Mouse (Mus musculus) kidney, adult 2 months (tissue): ENCODE results near the gene Spink4. TPM values are rescaled to one million over a fixed set of nuclear protein-coding genes. Genes with fewer than 3 reads are reported as not detected.
A peak's percentile ranks its signal among the peaks of the same experiment; 100 is the strongest.

Experiments
- DNase-seq: peaks from one replicate; pipeline ENCODE4 v3.0.0; 2021
- H3K27ac ChIP-seq: fragments of 200-500 bp; 2 replicates; pipeline ENCODE4 v1.5.1; 2012; ENCODE audit warnings: low read depth, low read length, control low read depth, inconsistent platforms; ENCODE audit not compliant: insufficient read depth
- H3K27me3 ChIP-seq: fragments of 200-500 bp; replicated peaks from 2 replicates; pipeline ENCODE4 v1.6.1; 2012; ENCODE audit warnings: mild to moderate bottlenecking, moderate library complexity, low read length, inconsistent platforms; ENCODE audit not compliant: control insufficient read depth, insufficient read depth
- H3K36me3 ChIP-seq: fragments of 200-500 bp; 2 replicates; pipeline ENCODE4 v1.6.1; 2012; ENCODE audit warnings: mild to moderate bottlenecking, moderate library complexity, low read length, inconsistent platforms; ENCODE audit not compliant: control insufficient read depth, insufficient read depth
- H3K4me1 ChIP-seq: fragments of 200-500 bp; 2 replicates; pipeline ENCODE4 v1.6.1; 2011; ENCODE audit warnings: low read length; ENCODE audit not compliant: control insufficient read depth, insufficient read depth
- H3K4me3 ChIP-seq: fragments of 200-500 bp; 2 replicates; pipeline ENCODE4 v1.5.1; 2011; ENCODE audit warnings: mild to moderate bottlenecking, low read depth, low read length, control low read depth; ENCODE audit not compliant: insufficient read depth
- CTCF ChIP-seq: fragments of 200-500 bp; conservative IDR thresholded peaks from 2 replicates; pipeline ENCODE4 v1.5.1; 2011; ENCODE audit warnings: low read depth, mild to moderate bottlenecking, control low read depth, low read length, moderate library complexity, mixed read lengths; ENCODE audit not compliant: insufficient read depth, insufficient read length
- POLR2A ChIP-seq: fragments of 200-500 bp; IDR thresholded peaks from one replicate; pipeline ENCODE4 v1.6.1; 2011; ENCODE audit warnings: low read depth, low read length, control low read depth
- WGBS: fragments of 180-500 bp; shearing (Covaris S2); methylation state at CpG from one replicate; pipeline ENCODE4 v1.1.7; 2018; 5-methylcytosine and 5-hydroxymethylcytosine counted together
- polyA plus RNA-seq: library from polyadenylated mRNA; depleted of rRNA; stranded (reverse); fragments of >200 nt; gene quantifications from 2 replicates; pipeline ENCODE4 v1.2.3, GENCODE M21; 2012

The Spink4 gene
- polyA plus RNA-seq, 1 experiment = 3.2 TPM

GRCm38 (mm10) chr4:40963536-40963935 lies 43.7 kb downstream of the Spink4 start:
- 89% methylated on average over 3 of the region's 3 CpGs for WGBS
- DNase-seq = no peak
- TF ChIP-seq POLR2A = no peak
- no peak for TF ChIP-seq CTCF
- H3K36me3 ChIP-seq = peaks cover 14% of the 10 kb centered on the region
- H3K4me3 ChIP-seq = no peak overlapping the region
- no peak overlapping the region for H3K27ac ChIP-seq
- H3K27me3 ChIP-seq = no peaks in the 10 kb centered on the region
- H3K4me1 ChIP-seq = no peaks in the 10 kb centered on the region; the same call in 1 of the 2 replicates

DNA sequence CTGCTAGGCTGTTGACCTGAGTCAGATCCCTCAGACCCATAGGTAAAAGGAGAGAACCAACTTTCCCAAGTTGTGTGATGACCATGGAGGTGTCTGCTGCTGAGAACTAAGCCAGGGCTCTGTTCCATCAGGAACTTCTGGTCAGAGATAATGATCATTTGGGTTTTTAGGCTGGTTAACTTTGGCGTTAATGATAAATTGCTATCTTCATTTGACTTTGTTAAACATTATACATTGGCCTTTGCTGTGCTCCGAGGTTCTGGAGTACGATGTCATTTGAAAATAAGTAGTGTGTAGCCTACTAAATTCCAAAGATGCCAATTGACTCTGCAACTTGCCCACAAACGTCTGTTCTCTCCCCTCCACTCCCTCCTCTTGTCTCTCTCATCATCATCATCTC lies 49.3 kb downstream of the Spink4 start:
- Histone ChIP-seq H3K4me1 (peaks cover 16% of the 10 kb centered on the region), H3K27ac (peak overlapping the region; percentile 93), H3K36me3 (peaks cover 2% of the 10 kb centered on the region; the same call in 1 of the 2 replicates), H3K27me3 (no peaks in the 10 kb centered on the region), H3K4me3 (no peak overlapping the region)
- WGBS = 28% methylated on average over 4 of the region's 4 CpGs
- TF ChIP-seq CTCF (no peak), POLR2A (no peak)
- DNase-seq = peak; percentile 69

DNA sequence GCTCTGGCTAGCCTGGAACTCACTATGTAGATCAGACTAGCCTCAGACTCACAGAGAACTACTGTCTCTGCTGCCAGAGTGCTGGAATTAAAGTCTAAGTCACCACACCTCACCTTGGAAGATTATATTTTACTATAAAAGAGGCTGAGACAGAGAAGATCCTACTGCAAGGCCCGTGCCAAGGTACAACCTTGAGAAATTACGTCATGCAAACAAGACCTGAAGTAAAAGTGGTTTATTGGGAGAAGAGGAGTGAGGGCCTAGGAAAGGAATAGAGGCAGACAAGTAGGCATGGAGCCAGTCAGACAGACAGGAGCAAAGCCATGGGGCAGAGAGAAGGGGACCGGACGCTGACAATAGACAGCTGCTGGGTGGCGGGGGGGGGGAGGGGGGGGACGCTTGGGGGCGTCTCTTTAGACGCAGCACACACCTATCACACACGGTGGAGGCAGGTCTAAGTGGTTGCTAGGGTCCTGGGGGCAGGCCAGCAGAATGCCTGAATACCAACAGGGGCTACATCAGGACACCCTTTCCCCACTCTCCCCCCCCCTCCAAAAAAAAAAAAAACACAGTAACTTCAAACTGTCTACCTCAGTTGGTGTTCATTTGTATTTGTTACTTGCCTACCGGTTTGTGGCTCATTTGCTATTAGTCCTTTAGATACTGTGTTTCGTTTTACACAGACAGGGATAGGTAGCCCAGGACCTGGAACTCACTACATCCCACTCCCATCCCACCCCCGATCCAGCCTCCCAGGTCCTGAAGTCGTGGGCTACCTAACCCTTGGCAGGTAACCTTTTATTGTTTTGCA lies 50.1 kb downstream of the Spink4 start:
- Histone ChIP-seq H3K4me3 (peak overlapping the region; percentile 97), H3K27me3 (no peaks in the 10 kb centered on the region), H3K36me3 (no peaks in the 10 kb centered on the region), H3K4me1 (peaks cover 16% of the 10 kb centered on the region), H3K27ac (peak overlapping the region; percentile 99)
- 3% methylated on average over 12 of the region's 13 CpGs for WGBS
- TF ChIP-seq CTCF (no peak), POLR2A (no peak)
- DNase-seq = peak; percentile 43

GRCm38 (mm10) chr4:40970592-40970841 lies 50.7 kb downstream of the Spink4 start:
- no peak for TF ChIP-seq CTCF
- TF ChIP-seq POLR2A = no peak
- H3K36me3 ChIP-seq = no peaks in the 10 kb centered on the region
- peak overlapping the region; percentile 97 for H3K4me3 ChIP-seq
- H3K27me3 ChIP-seq = no peaks in the 10 kb centered on the region
- H3K27ac ChIP-seq = peak overlapping the region; percentile 99
- 0% methylated on average over 16 of the region's 16 CpGs for WGBS
- DNase-seq = no peak
- peaks cover 16% of the 10 kb centered on the region for H3K4me1 ChIP-seq

- peak; percentile 98 for DNase-seq
- TF ChIP-seq CTCF (no peak), POLR2A (peak; percentile 48)
- no peaks in the 10 kb centered on the region for H3K27me3 ChIP-seq
- WGBS = under 1% methylated on average over 85 of the region's 85 CpGs
- H3K4me3 ChIP-seq = peak within 1 kb of the TSS; percentile 97
- H3K27ac ChIP-seq = peak within 1 kb of the TSS; percentile 99
- peaks cover 16% of the 10 kb centered on the region for H3K4me1 ChIP-seq
- H3K36me3 ChIP-seq = no peaks in the 10 kb centered on the region
Measured at GRCm38 (mm10) chr4:40970842-40971701, 51.2 kb downstream of the Spink4 start, which contains the start of gene Nfx1. Nfx1 (plus strand) TSS chr4:40970906.

DNA sequence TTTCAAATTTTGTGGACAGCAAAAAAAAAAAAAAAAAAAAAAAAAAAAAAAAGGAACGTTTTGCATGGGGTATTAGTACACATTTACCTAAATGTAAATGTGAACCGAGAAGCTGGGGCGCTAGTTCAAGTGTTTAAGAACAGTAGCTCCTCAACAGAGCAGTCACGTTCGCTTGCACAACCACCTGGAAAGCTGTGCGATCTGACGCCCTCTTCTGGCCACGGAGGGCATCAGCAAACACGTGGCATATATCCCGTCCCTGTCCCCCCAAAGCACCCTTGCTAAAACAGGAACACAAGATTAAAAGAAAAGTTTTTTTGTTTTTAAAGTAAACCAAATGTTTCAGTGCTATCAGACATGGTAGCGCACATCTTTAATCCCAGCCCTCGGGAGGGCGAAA lies 51.9 kb downstream of the Spink4 start:
- Histone ChIP-seq H3K4me3 (peak overlapping the region; percentile 97), H3K4me1 (peaks cover 16% of the 10 kb centered on the region), H3K27me3 (no peaks in the 10 kb centered on the region), H3K27ac (no peak overlapping the region), H3K36me3 (peaks cover 4% of the 10 kb centered on the region)
- WGBS = 26% methylated on average over 13 of the region's 13 CpGs
- TF ChIP-seq POLR2A (no peak), CTCF (peak; percentile 73)
- DNase-seq = peak; percentile 31

- 73% methylated on average over 1 of the region's 1 CpGs for WGBS
Measured at GRCm38 (mm10) chr4:40974011-40974410, 54.2 kb downstream of the Spink4 start.

More at GRCm38 (mm10) chr4:40974011-40974410, 54.2 kb downstream of the Spink4 start:
- DNase-seq = no peak
- no peak overlapping the region for H3K27ac ChIP-seq
- H3K4me3 ChIP-seq = no peak overlapping the region
- H3K27me3 ChIP-seq = no peaks in the 10 kb centered on the region
- no peak for TF ChIP-seq POLR2A
- TF ChIP-seq CTCF = no peak
- H3K36me3 ChIP-seq = peaks cover 12% of the 10 kb centered on the region
- peaks cover 14% of the 10 kb centered on the region for H3K4me1 ChIP-seq
